Mouse (Mus musculus) hindbrain, embryonic 15.5 days (tissue): ENCODE data around the gene Myom1. TPM values are rescaled to one million over a fixed set of nuclear protein-coding genes. Genes with fewer than 3 reads are reported as not detected.

ENCODE experiments used
- ATAC-seq: fragments of 200-750 bp; cut with Nextera tagmentation; 2 replicates; pipeline ENCODE4 v1.8.0; 2017; ENCODE audit warnings: low read depth, moderate number of reproducible peaks, moderate TSS enrichment; ENCODE audit not compliant: low FRiP score
- H3K27ac ChIP-seq: fragments of 300-500 bp; sonication (generic); replicated peaks from 2 replicates; pipeline ENCODE4 v1.5.1; 2015; ENCODE audit warnings: mild to moderate bottlenecking, inconsistent platforms
- H3K27me3 ChIP-seq: fragments of 300-500 bp; sonication (generic); 2 replicates; pipeline ENCODE4 v1.6.1; 2015; ENCODE audit warnings: control low read depth, inconsistent platforms
- H3K36me3 ChIP-seq: fragments of 300-500 bp; sonication (generic); 2 replicates; pipeline ENCODE4 v1.6.1; 2015; ENCODE audit warnings: control low read depth, inconsistent platforms
- H3K4me1 ChIP-seq: fragments of 300-500 bp; sonication (generic); replicated peaks from 2 replicates; pipeline ENCODE4 v1.6.1; 2015; ENCODE audit warnings: control low read depth, inconsistent platforms
- H3K4me2 ChIP-seq: fragments of 300-500 bp; sonication (generic); 2 replicates; pipeline ENCODE4 v1.6.1; 2015; ENCODE audit warnings: moderate library complexity, mild to moderate bottlenecking, inconsistent platforms
- H3K4me3 ChIP-seq: fragments of 300-500 bp; sonication (generic); 2 replicates; pipeline ENCODE4 v1.5.1; 2015; ENCODE audit warnings: mild to moderate bottlenecking, inconsistent platforms
- H3K9ac ChIP-seq: fragments of 300-500 bp; sonication (generic); 2 replicates; pipeline ENCODE4 v1.6.1; 2015; ENCODE audit warnings: inconsistent platforms
- H3K9me3 ChIP-seq: fragments of 300-500 bp; sonication (generic); 2 replicates; pipeline ENCODE4 v1.6.1; 2016; ENCODE audit warnings: control low read depth, inconsistent platforms
- whole genome bisulfite sequencing: fragments of 180-500 bp; shearing (Covaris S2); methylation state at CpG from one replicate; pipeline ENCODE4 v1.1.7; 2015; 5-methylcytosine and 5-hydroxymethylcytosine counted together
- polyA plus RNA-seq: library from polyadenylated mRNA; unstranded; fragments of >200 nt; fragmentation: Nextera tagmentation; extraction: Ambion mirVana; gene quantifications from 2 replicates; pipeline ENCODE4 v1.2.1, GENCODE M21; 2015

Gene Myom1
- polyA plus RNA-seq, 1 experiment from 2014 or later: 1.6 TPM

DNA sequence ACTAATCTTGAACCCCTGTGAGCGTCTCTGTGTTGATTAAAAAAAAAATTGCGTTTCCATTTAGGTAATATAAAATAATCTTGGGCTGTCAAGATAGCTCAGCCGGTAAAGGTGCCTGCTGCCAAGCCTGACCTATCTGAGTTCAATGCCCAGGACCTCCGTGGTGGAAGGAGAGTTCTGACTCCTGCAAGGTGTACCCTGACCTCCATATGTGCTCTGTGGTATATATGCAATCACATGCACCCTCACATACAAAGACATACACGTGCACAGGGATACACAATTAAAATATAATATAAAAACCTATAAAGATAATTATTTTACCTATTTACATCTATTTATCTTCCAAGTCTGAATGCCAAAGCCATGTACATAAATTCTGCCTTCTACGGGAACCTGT is 62.7 kb downstream of the Myom1 start:
- no peak for ATAC-seq
- no peak overlapping the region for H3K4me3 ChIP-seq
- whole genome bisulfite sequencing: 76% methylated on average over 6 of the region's 6 CpGs
- H3K27ac ChIP-seq: no peak overlapping the region
- no peaks in the 10 kb centered on the region for H3K36me3 ChIP-seq
- H3K9ac ChIP-seq: no peak overlapping the region
- 0 out of 2 replicates have a peak, but pooled peaks cover 4% of the 10 kb centered on the region for H3K4me1 ChIP-seq
- H3K27me3 ChIP-seq: no peaks in the 10 kb centered on the region
- no peaks in the 10 kb centered on the region for H3K9me3 ChIP-seq
- H3K4me2 ChIP-seq: no peak overlapping the region

DNA sequence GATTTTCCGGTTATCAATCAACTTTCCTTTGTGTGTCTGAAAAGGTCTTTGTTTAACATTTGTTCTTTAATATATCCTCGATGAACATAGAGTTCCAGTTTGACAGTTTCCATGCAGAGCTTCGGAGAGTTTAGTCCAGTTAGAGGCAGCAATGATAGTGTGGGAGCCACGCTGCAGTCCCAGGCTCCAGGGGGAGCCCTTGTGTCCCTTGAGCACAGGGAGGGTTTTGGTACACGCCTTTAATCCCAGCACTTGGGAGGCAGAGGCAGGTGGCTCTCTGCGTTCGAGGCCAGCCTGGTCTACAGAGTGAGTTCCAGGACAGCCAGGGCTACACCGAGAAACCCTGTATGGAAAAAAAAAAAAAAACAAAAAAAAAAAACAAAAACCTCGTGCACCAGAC is 66.7 kb downstream of the Myom1 start:
- 68% methylated on average over 9 of the region's 9 CpGs for WGBS
- no peaks in the 10 kb centered on the region for H3K36me3 ChIP-seq
- no peak for ATAC-seq

DNA sequence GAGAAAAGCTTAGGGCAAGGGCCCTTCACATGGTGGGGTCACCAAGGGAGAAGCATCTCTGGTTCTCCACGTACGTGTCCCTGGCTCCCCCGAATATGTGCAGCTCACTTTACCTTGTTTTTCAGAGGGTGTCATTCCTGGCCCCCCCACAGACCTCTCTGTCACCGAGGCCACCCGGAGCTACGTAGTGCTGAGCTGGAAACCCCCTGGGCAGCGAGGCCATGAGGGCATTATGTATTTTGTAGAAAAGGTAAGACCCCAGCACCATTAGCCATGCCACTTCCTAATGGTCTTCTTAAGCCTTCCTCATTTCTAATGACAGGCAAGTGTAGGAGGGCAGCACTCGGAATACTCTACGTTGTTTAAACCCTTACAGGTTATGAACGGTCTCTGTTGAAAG is 69.5 kb downstream of the Myom1 start:
- no peak overlapping the region for H3K27ac ChIP-seq
- no peaks in the 10 kb centered on the region for H3K27me3 ChIP-seq
- H3K4me2 ChIP-seq: no peak overlapping the region
- no peak overlapping the region for H3K9ac ChIP-seq
- ATAC-seq: no peak
- no peaks in the 10 kb centered on the region for H3K4me1 ChIP-seq
- no peak overlapping the region for H3K4me3 ChIP-seq
- no peaks in the 10 kb centered on the region for H3K36me3 ChIP-seq
- 87% methylated on average over 10 of the region's 10 CpGs for WGBS
- no peaks in the 10 kb centered on the region for H3K9me3 ChIP-seq

More for the DNA sequence above, 66.7 kb downstream of the Myom1 start:
- Histone ChIP-seq H3K4me3 (no peak overlapping the region), H3K27me3 (no peaks in the 10 kb centered on the region), H3K9ac (no peak overlapping the region), H3K4me1 (no peaks in the 10 kb centered on the region), H3K27ac (no peak overlapping the region), H3K9me3 (no peaks in the 10 kb centered on the region), H3K4me2 (no peak overlapping the region)

DNA sequence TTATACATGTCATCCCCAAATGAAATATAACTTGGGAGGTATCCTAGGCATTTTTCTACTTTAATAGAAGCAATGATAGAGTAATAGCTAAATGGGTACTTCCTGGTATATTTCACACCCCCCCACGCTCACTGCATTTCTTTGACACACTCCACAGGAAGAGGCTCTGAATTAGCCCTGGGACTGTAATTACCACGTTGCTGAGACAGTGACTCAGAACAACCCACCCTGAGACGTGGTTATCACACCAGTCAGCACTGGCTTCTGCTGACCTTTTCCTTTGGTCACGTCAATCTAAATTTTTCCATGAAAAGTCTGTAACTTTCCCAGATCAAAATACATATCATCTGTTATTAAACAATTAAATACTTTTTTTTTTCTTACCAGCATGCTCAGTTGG is 72.0 kb downstream of the Myom1 start:
- H3K36me3 ChIP-seq: no peaks in the 10 kb centered on the region
- 68% methylated on average over 4 of the region's 4 CpGs for WGBS
- no peak overlapping the region for H3K4me3 ChIP-seq
- ATAC-seq: no peak
- no peak overlapping the region for H3K27ac ChIP-seq
- no peaks in the 10 kb centered on the region for H3K9me3 ChIP-seq
- no peak overlapping the region for H3K9ac ChIP-seq
- H3K4me2 ChIP-seq: no peak overlapping the region
- no peaks in the 10 kb centered on the region for H3K4me1 ChIP-seq
- no peaks in the 10 kb centered on the region for H3K27me3 ChIP-seq

DNA sequence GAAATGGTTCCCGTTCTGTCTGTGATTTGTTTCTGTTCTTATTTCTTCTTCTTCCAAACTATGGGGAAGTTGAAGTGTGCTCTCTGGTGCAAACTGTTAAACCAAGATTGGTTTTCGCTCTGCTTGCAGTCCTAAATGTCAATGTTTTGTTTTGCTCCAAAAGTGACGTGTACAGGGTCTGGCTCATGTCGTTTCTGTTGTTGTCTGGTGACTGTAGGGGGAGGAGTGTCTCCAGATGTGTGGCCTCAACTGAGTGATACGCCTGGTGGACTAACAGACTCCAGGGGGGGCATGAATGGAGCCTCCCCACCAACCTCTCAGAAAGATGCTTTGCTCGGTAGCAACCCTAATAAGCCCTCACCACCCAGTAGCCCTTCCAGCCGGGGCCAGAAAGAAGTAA is 79.6 kb downstream of the Myom1 start:
- ATAC-seq: no peak
- Histone ChIP-seq H3K4me1 (no peaks in the 10 kb centered on the region), H3K4me3 (no peak overlapping the region), H3K27ac (no peak overlapping the region), H3K4me2 (no peak overlapping the region), H3K36me3 (no peaks in the 10 kb centered on the region), H3K9ac (no peak overlapping the region), H3K9me3 (no peaks in the 10 kb centered on the region), H3K27me3 (no peaks in the 10 kb centered on the region)
- WGBS: 67% methylated on average over 7 of the region's 7 CpGs

DNA sequence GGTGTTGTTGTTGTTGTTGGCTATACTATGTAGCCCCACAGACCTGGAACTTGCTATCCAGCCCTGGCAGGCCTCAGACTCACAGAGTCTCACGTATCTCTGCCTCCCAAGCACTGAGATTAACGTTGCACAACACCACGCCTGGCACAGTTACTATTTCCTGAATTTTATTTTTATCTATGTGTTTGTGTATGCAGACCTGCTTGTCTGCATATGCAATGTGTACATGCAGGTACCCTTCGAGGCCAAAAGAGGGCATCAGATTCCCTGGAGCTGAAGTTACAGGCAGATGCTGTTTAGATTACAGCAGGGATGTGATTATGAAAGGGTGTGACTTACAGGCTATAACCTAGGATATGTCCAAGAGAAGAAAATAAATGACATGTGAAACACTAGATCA is 84.5 kb downstream of the Myom1 start:
- Histone ChIP-seq H3K9ac (no peak overlapping the region), H3K4me3 (no peak overlapping the region), H3K36me3 (no peaks in the 10 kb centered on the region), H3K4me1 (no peaks in the 10 kb centered on the region), H3K4me2 (no peak overlapping the region), H3K27me3 (no peaks in the 10 kb centered on the region), H3K9me3 (no peaks in the 10 kb centered on the region), H3K27ac (no peak overlapping the region)
- ATAC-seq: no peak
- WGBS: 92% methylated on average over 4 of the region's 4 CpGs

DNA sequence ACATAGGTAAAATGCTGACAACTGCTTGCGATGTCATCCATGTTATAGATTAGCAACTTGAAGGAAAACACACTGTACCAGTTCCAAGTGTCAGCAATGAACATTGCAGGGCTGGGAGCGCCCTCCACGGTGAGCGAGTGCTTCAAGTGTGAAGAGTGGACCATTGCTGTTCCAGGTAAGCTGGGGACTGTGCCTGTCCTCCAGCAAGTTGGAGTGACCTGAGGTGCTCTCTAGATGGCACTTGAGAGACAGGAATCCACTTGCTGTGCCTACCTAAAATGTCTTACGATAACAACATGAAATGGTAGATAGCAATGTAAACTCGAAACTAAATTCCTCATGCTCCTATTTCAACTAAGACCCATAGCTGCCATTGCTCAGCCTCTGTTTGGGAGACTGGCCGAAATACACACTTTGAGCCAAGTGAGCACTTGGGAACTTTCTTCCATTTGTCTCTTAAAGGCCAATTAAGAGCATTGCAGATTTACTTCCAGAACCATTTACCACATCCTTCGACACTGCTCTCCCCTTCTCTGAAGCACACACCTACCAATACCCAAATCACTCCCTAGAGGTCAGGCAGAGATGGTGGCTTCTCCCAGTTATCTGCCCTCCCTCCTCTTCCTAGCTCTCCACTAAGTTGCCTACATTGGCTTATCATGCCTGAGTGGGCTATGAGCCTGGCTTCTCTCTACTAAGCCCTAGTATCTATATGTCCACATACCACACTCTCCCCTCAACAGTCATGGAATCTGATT is 85.1 kb downstream of the Myom1 start:
- no peak for ATAC-seq
- Histone ChIP-seq H3K9ac (no peak overlapping the region), H3K4me1 (no peaks in the 10 kb centered on the region), H3K27me3 (no peaks in the 10 kb centered on the region), H3K36me3 (no peaks in the 10 kb centered on the region), H3K9me3 (no peaks in the 10 kb centered on the region), H3K4me2 (no peak overlapping the region), H3K27ac (no peak overlapping the region), H3K4me3 (no peak overlapping the region)
- WGBS: 90% methylated on average over 8 of the region's 8 CpGs

DNA sequence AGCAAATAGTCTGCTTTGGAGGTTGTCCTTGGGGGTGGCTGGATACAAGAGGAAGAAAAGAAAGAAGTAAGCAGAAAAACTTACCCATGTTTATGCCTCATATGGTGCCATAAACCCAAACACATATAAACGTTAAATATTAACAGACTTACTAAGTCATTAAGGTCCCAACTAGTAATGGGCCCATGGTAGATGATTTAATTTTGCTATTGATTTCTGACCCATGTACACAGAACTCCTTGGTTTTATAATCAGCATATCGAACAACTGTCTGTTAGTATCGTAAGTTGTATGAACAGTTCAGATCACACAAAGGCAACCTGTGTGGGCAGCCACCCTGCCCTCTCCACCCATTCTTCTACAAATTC is 85.7 kb downstream of the Myom1 start:
- ATAC-seq: no peak
- Histone ChIP-seq H3K36me3 (no peaks in the 10 kb centered on the region), H3K27me3 (no peaks in the 10 kb centered on the region), H3K9me3 (no peaks in the 10 kb centered on the region), H3K4me2 (no peak overlapping the region), H3K9ac (no peak overlapping the region), H3K4me3 (no peak overlapping the region), H3K27ac (no peak overlapping the region), H3K4me1 (no peaks in the 10 kb centered on the region)
- WGBS: 88% methylated on average over 3 of the region's 3 CpGs

DNA sequence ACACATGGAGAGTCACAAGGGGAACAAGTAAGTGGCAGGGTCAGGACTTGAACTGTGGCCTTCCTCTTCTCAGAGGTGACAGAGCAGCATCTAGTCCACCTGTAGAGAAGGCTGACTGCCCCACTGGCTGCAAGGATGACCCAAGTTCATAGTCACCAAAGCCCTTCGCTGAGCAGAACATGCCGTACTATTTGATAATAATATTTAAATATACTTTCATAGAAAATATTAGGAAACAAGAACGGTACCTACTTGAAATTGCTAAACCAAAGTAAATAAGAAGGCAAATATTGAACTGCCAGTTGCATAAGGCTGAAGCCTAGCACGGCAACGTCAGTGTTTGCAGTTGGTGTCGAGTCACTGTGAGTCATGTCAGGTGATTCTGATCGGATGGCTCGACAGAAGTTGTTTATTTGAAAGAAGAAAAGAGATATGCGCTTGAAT is 86.6 kb downstream of the Myom1 start:
- no peak overlapping the region for H3K4me2 ChIP-seq
- no peaks in the 10 kb centered on the region for H3K4me1 ChIP-seq
- H3K36me3 ChIP-seq: no peaks in the 10 kb centered on the region
- no peak overlapping the region for H3K9ac ChIP-seq
- no peak overlapping the region for H3K27ac ChIP-seq
- 93% methylated on average over 9 of the region's 9 CpGs for WGBS
- H3K4me3 ChIP-seq: no peak overlapping the region
- H3K9me3 ChIP-seq: no peaks in the 10 kb centered on the region
- ATAC-seq: no peak
- no peaks in the 10 kb centered on the region for H3K27me3 ChIP-seq

DNA sequence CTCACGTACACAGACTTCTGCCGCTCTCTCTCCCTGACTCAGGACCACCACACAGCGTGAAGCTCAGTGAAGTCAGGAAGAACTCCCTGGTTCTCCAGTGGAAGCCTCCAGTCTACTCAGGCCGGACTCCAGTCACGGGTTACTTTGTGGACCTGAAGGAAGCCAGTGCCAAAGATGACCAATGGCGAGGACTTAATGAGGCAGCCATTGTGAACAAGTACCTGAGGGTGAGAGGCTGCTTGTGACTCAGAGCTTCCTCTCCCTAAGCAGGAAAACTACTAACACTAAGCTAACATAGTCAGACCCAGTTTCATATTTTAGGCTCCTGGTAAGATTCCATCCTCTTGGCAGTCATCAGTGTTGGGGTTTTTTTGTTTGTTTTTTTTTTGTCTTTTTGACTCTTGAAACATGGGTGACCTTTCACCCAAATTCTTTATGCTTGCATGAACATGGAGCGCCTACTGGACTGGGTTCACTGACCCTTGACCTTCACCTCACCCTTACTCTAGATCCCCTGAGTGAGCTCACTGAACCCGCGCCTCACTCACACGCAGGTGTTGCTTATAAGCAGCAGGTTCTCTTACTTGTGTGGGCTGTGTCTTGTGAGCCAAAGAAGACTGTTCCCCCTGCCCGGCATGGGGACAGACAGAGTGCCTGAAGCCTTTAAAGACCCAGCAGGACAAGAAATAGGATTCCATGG is 87.5 kb downstream of the Myom1 start:
- no peaks in the 10 kb centered on the region for H3K9me3 ChIP-seq
- ATAC-seq: no peak
- no peak overlapping the region for H3K27ac ChIP-seq
- 71% methylated on average over 11 of the region's 11 CpGs for WGBS
- H3K4me1 ChIP-seq: no peaks in the 10 kb centered on the region
- no peaks in the 10 kb centered on the region for H3K27me3 ChIP-seq
- no peak overlapping the region for H3K4me3 ChIP-seq
- no peak overlapping the region for H3K9ac ChIP-seq
- no peak overlapping the region for H3K4me2 ChIP-seq
- no peaks in the 10 kb centered on the region for H3K36me3 ChIP-seq

DNA sequence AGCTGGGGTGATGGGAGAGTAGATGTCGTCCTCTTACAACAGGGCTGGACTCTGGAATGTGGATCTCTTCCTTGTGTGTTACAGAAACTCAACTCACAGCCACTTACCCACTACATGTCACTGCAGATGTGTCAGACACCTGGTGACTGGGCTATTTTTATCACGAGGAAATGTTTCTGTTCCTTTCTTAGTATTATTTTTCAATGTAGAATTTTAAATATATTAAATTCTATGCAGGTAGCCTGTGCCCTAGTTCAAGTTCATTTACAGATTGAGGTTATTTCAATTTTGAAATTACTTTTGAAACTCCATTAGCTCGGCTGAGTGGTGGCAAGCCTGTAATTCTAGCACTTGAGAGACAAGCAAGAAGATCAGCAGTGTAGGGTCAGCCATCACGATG is 88.6 kb downstream of the Myom1 start:
- no peaks in the 10 kb centered on the region for H3K4me1 ChIP-seq
- no peak for ATAC-seq
- no peaks in the 10 kb centered on the region for H3K27me3 ChIP-seq
- 83% methylated on average over 4 of the region's 4 CpGs for WGBS
- H3K27ac ChIP-seq: no peak overlapping the region
- H3K36me3 ChIP-seq: no peaks in the 10 kb centered on the region
- no peak overlapping the region for H3K4me3 ChIP-seq
- H3K9me3 ChIP-seq: no peaks in the 10 kb centered on the region
- no peak overlapping the region for H3K4me2 ChIP-seq
- no peak overlapping the region for H3K9ac ChIP-seq

DNA sequence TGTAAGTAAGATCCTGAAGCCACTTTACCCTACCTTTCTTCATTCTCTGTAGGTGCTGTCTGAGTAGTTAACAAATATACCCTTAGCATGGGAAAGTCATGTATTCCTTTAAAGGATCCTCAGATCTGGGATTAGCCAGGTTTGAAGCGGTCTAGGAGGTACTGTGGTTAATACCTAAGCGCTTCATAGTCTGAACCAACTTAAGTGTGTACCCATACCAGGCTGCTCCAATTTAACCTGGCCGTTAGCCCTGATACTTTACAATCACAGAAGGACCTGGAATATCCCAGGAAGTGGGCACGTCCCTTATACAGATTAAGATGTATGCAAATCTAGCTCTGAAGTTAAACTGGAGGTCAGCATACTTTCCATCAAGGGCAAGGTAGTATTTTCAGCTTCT is 89.9 kb downstream of the Myom1 start:
- Histone ChIP-seq H3K36me3 (no peaks in the 10 kb centered on the region), H3K27ac (no peak overlapping the region), H3K9ac (no peak overlapping the region), H3K4me2 (no peak overlapping the region), H3K9me3 (no peaks in the 10 kb centered on the region), H3K4me1 (no peaks in the 10 kb centered on the region), H3K4me3 (no peak overlapping the region), H3K27me3 (no peaks in the 10 kb centered on the region)
- WGBS: 96% methylated on average over 4 of the region's 4 CpGs
- ATAC-seq: no peak
